Mouse (Mus musculus) liver, embryonic 11.5 days (tissue): ENCODE data around the gene Mnx1. TPM values are rescaled to one million over a fixed set of nuclear protein-coding genes. Genes with fewer than 3 reads are reported as not detected.

Experiments
- ATAC-seq: fragments of 200-750 bp; cut with Nextera tagmentation; replicated peaks from 2 replicates; pipeline ENCODE4 v1.8.0; 2017; ENCODE audit warnings: moderate number of reproducible peaks, mild to moderate bottlenecking, moderate TSS enrichment, moderate library complexity; ENCODE audit not compliant: low FRiP score
- DNase-seq: peaks from one replicate; pipeline ENCODE4 v3.0.0-alpha.2; 2017; ENCODE audit warnings: low spot score
- H3K27ac ChIP-seq: fragments of 300-500 bp; sonication (generic); 2 replicates; pipeline ENCODE4 v1.5.1; 2014; ENCODE audit warnings: mild to moderate bottlenecking, low read depth, low read length, control low read depth
- H3K27me3 ChIP-seq: fragments of 300-500 bp; sonication (generic); replicated peaks from 2 replicates; pipeline ENCODE4 v1.6.1; 2014; ENCODE audit warnings: low read length, mixed read lengths; ENCODE audit not compliant: control insufficient read depth, insufficient read depth
- H3K36me3 ChIP-seq: fragments of 300-500 bp; sonication (generic); 2 replicates; pipeline ENCODE4 v1.6.1; 2014; ENCODE audit warnings: mild to moderate bottlenecking, low read length, moderate library complexity, mixed read lengths; ENCODE audit not compliant: control insufficient read depth, insufficient read depth
- H3K4me1 ChIP-seq: fragments of 300-500 bp; sonication (generic); replicated peaks from 2 replicates; pipeline ENCODE4 v1.6.1; 2014; ENCODE audit warnings: low read length, mixed read lengths; ENCODE audit not compliant: control insufficient read depth, insufficient read depth
- H3K4me2 ChIP-seq: fragments of 300-500 bp; sonication (generic); 2 replicates; pipeline ENCODE4 v1.6.1; 2014; ENCODE audit warnings: mild to moderate bottlenecking, control low read depth, moderate library complexity
- H3K4me3 ChIP-seq: fragments of 300-500 bp; sonication (generic); 2 replicates; pipeline ENCODE4 v1.5.1; 2014; ENCODE audit warnings: low read depth, low read length, control low read depth
- H3K9ac ChIP-seq: fragments of 300-500 bp; sonication (generic); 2 replicates; pipeline ENCODE4 v1.6.1; 2014; ENCODE audit warnings: low read depth, low read length, control low read depth
- H3K9me3 ChIP-seq: fragments of 300-500 bp; sonication (generic); 2 replicates; pipeline ENCODE4 v1.6.1; 2016; ENCODE audit warnings: low read length, inconsistent platforms, mixed read lengths; ENCODE audit not compliant: control insufficient read depth
- WGBS: fragments of 180-500 bp; shearing (Covaris S2); extraction: QIAGEN DNeasy Blood & Tissue Kit; methylation state at CpG from one replicate; pipeline ENCODE4 v1.1.7; 2014; 5-methylcytosine and 5-hydroxymethylcytosine counted together
- polyA plus RNA-seq: library from polyadenylated mRNA; unstranded; fragments of >200 nt; fragmentation: Nextera tagmentation; extraction: Ambion mirVana; gene quantifications from 2 replicates; pipeline ENCODE4 v1.2.1, GENCODE M21; 2014

Mnx1 gene
- polyA plus RNA-seq, 1 experiment from 2014 or later, result 0.11 TPM

DNA sequence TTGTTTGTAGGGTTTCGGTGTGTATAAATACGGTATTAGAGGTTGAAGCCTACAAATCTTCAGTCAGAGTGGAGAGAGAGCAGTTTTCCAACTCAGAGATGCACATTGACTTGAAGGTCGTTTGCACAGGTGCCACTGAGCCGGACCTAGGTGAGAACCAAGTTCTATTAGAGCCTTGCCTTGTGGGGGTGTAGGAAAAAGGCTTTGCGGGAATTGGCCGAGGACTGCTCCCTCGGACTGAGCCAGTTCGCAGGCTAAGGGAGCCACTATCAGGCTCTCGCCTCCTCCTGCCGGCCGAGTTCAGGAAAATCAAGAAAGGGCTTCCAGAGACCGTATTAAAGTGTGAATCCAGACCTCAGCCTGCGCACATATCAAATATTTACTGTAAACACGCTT is 926 bp upstream of the Mnx1 start:
- 0 out of 2 replicates have a peak overlapping the region, but pooled peaks have one; percentile 10 for H3K4me3 ChIP-seq
- peaks cover 100% of the 10 kb centered on the region for H3K27me3 ChIP-seq
- H3K9ac ChIP-seq, result no peak overlapping the region
- no peak overlapping the region for H3K27ac ChIP-seq
- no peaks in the 10 kb centered on the region for H3K36me3 ChIP-seq
- H3K9me3 ChIP-seq, result no peaks in the 10 kb centered on the region
- DNase-seq (no peak), ATAC-seq (no peak)
- no peak overlapping the region for H3K4me2 ChIP-seq
- under 1% methylated on average over 14 of the region's 14 CpGs for WGBS
- H3K4me1 ChIP-seq, result no peaks in the 10 kb centered on the region; the same call in 1 of the 2 replicates

DNA sequence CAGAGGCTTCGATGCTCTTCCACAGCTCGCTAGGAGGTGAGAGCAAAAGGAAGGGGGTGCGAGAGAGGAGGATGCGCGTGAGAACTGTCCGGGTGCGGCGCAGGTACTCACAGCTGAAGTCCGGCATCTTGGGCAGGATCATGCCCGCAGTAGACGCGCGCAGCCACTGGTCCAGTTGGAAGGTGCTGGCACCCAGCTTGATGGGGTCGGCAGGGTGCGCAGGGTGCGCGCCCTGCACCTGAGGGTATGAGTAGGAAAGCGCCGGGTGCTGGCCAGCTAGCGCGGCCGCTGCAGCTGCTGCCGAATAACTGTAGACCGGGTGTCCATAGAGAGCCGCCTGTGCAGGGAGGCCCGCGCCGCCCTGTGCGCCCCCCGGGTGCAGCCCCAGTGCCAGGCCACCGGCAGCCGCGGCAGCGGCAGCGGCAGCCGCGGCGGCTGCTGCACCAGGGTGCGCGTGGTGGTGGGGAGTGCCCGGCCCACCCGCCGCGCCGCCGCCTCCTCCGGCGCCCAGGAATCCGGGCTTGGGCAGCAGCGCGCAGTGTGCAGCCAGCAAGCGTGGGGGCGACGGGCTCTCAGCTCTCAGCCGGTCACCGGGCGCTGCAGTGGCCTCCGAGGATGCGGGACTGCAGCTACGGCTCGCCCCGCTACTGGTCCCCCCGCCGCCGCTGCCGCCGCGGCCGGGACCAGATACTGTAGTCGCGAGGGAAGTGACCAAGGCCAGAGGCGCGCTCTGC is 629 bp downstream of the Mnx1 start:
- peak overlapping the region; percentile 35 for H3K4me3 ChIP-seq
- DNase-seq (no peak), ATAC-seq (no peak)
- H3K9me3 ChIP-seq, result no peaks in the 10 kb centered on the region
- WGBS, result 2% methylated on average over 73 of the region's 73 CpGs
- peaks cover 100% of the 10 kb centered on the region for H3K27me3 ChIP-seq
- no peak overlapping the region for H3K9ac ChIP-seq
- no peaks in the 10 kb centered on the region; the same call in 1 of the 2 replicates for H3K4me1 ChIP-seq
- H3K36me3 ChIP-seq, result no peaks in the 10 kb centered on the region
- peak overlapping the region; percentile 57 for H3K4me2 ChIP-seq
- H3K27ac ChIP-seq, result no peak overlapping the region

DNA sequence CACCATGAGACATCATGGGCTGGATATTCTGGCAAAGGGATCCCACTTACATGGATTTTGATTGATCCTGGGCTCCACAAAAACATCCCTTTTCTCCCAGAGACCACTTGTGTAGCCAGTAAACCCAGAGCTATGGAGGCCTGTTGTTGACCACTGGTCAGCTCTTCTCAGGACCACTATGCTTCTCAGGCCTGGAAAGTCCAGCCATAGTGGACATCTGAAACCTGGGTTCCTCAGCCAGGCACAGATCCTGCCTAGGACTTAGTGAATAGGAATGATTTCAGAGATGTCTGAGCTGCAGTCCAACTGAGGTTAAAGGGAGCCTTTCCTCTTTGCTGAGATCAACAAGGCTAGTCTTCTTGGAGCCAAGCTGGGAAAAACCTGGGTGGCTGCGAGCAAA is 2.2 kb downstream of the Mnx1 start:
- Histone ChIP-seq H3K4me2 (no peak overlapping the region), H3K27ac (no peak overlapping the region), H3K4me1 (no peaks in the 10 kb centered on the region; the same call in 1 of the 2 replicates), H3K4me3 (no peak overlapping the region), H3K36me3 (no peaks in the 10 kb centered on the region), H3K27me3 (peaks cover 100% of the 10 kb centered on the region), H3K9ac (no peak overlapping the region), H3K9me3 (no peaks in the 10 kb centered on the region)
- no peak for ATAC-seq
- no peak for DNase-seq
- WGBS, result 14% methylated on average over 1 of the region's 1 CpGs

GRCm38 (mm10) chr5:29475556-29475955 is 2.7 kb downstream of the Mnx1 start:
- Histone ChIP-seq H3K36me3 (no peaks in the 10 kb centered on the region), H3K27ac (no peak overlapping the region), H3K27me3 (peaks cover 100% of the 10 kb centered on the region), H3K4me1 (no peaks in the 10 kb centered on the region; the same call in 1 of the 2 replicates), H3K9me3 (no peaks in the 10 kb centered on the region), H3K4me2 (no peak overlapping the region), H3K9ac (no peak overlapping the region), H3K4me3 (no peak overlapping the region)
- ATAC-seq, result no peak
- no peak for DNase-seq
- WGBS, result 6% methylated on average over 5 of the region's 5 CpGs

DNA sequence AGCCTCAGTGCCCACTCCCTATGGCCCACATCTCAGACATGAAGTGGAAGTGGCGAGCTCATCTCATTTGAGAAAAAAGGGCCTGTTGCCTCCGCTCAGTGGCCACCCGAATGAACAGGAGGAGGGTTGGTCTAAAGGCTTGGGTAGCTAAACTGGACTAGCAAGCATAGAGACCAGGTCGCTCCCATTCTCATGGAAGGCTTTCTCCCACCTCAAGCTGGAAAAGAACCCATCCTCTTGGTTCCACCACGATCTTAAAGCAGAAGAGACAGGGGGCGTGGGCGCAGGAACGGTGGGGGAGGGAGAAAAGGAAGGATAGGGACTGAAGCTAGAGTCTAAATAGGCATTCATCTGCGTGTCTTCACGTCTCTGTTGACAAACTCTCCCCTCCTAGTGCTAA is 3.2 kb downstream of the Mnx1 start:
- no peak for DNase-seq
- H3K27me3 ChIP-seq, result peaks cover 100% of the 10 kb centered on the region
- no peak overlapping the region for H3K4me2 ChIP-seq
- no peaks in the 10 kb centered on the region for H3K36me3 ChIP-seq
- no peak for ATAC-seq
- no peaks in the 10 kb centered on the region; the same call in 1 of the 2 replicates for H3K4me1 ChIP-seq
- 3% methylated on average over 10 of the region's 10 CpGs for WGBS
- no peaks in the 10 kb centered on the region for H3K9me3 ChIP-seq
- no peak overlapping the region for H3K4me3 ChIP-seq
- H3K9ac ChIP-seq, result no peak overlapping the region
- H3K27ac ChIP-seq, result no peak overlapping the region

DNA sequence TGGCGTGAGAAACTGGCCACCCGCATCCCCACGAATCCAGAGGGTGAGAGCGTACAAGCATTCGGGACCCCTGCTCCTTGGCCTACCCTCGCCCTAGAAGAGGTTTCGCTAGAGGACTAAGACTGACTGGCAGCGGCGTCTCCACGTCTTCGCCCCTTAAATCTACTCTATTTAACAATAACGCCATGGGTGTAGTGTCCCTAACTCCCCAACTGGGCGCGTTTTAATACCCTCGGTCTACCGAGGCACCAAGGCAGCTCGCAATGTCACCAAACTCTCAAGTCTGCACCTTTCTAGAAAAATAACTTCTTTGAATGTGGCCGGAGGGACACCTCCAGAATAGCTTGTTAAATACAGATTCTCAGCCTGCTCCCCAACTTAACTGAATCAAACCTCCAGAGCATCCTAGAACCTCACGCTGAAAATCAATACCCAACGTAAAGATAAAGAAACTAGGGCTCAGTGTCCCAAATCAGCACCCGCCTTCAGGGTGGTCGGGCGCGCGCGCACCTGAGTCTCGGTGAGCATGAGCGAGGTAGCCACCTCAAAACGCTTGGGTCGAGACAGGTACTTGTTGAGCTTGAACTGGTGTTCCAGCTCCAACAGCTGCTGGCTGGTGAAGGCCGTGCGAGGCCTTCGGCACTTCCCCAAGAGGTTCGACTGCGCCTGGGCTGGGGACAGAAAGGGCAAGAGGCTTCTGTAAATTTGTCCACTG is 3.9 kb downstream of the Mnx1 start:
- H3K9ac ChIP-seq, result no peak overlapping the region
- H3K36me3 ChIP-seq, result no peaks in the 10 kb centered on the region
- no peak overlapping the region for H3K4me3 ChIP-seq
- peaks cover 100% of the 10 kb centered on the region for H3K27me3 ChIP-seq
- no peak for DNase-seq
- WGBS, result 3% methylated on average over 35 of the region's 35 CpGs
- H3K9me3 ChIP-seq, result no peaks in the 10 kb centered on the region
- H3K4me2 ChIP-seq, result no peak overlapping the region
- no peaks in the 10 kb centered on the region; the same call in 1 of the 2 replicates for H3K4me1 ChIP-seq
- ATAC-seq, result no peak
- no peak overlapping the region for H3K27ac ChIP-seq

DNA sequence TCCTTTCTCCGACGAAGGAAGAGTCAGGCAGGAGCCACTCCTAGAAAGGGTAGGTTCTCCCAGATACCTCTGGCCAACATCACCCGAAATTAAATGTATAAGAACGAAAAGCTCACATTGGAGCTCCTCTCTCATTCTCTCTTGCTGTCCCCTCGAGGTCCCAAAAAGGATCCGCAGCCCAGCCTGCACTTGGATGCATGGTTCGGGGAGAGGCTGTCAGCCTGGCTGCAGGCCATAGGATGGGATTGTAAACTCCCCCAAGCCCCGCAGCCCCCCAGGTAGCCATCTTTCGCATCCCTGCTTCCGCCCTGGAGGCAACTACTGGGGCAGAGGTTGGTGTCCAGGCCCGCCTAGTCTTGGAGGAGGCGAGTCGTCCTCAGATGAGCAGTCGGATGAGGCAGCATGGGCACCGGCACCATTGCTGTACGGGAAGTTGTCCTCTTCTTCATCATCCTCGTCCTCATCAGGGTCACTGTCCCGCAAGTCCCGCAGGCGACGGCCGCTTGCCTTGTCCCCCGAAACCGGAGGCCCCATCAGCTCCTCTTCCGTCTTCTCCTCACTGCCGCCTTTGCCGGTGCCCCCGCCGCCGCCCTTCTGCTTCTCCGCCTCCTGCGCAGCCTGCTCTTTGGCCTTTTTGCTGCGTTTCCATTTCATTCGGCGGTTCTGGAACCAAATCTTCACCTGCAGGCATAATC is 4.6 kb downstream of the Mnx1 start:
- Histone ChIP-seq H3K36me3 (no peaks in the 10 kb centered on the region), H3K9ac (no peak overlapping the region), H3K9me3 (no peaks in the 10 kb centered on the region), H3K4me2 (no peak overlapping the region), H3K27me3 (peaks cover 100% of the 10 kb centered on the region), H3K4me1 (no peaks in the 10 kb centered on the region; the same call in 1 of the 2 replicates), H3K4me3 (no peak overlapping the region), H3K27ac (no peak overlapping the region)
- no peak for DNase-seq
- WGBS, result 1% methylated on average over 35 of the region's 35 CpGs
- no peak for ATAC-seq

GRCm38 (mm10) chr5:29471855-29472665 is 6.2 kb downstream of the Mnx1 start:
- no peaks in the 10 kb centered on the region for H3K9me3 ChIP-seq
- no peak overlapping the region for H3K27ac ChIP-seq
- H3K4me3 ChIP-seq, result no peak overlapping the region
- ATAC-seq (no peak), DNase-seq (no peak)
- H3K27me3 ChIP-seq, result peaks cover 99% of the 10 kb centered on the region
- H3K36me3 ChIP-seq, result no peaks in the 10 kb centered on the region
- no peak overlapping the region for H3K9ac ChIP-seq
- H3K4me2 ChIP-seq, result no peak overlapping the region
- WGBS, result 3% methylated on average over 22 of the region's 22 CpGs
- H3K4me1 ChIP-seq, result peaks cover 6% of the 10 kb centered on the region; the same call in 1 of the 2 replicates
